Mouse (Mus musculus) adipocyte (in vitro differentiated cells): ENCODE results near the gene Fus.

Experiments used
- DNase-seq: peaks from one replicate; pipeline ENCODE4 v3.0.0-alpha.2; 2016; ENCODE audit warnings: low spot score

The Fus gene

DNA sequence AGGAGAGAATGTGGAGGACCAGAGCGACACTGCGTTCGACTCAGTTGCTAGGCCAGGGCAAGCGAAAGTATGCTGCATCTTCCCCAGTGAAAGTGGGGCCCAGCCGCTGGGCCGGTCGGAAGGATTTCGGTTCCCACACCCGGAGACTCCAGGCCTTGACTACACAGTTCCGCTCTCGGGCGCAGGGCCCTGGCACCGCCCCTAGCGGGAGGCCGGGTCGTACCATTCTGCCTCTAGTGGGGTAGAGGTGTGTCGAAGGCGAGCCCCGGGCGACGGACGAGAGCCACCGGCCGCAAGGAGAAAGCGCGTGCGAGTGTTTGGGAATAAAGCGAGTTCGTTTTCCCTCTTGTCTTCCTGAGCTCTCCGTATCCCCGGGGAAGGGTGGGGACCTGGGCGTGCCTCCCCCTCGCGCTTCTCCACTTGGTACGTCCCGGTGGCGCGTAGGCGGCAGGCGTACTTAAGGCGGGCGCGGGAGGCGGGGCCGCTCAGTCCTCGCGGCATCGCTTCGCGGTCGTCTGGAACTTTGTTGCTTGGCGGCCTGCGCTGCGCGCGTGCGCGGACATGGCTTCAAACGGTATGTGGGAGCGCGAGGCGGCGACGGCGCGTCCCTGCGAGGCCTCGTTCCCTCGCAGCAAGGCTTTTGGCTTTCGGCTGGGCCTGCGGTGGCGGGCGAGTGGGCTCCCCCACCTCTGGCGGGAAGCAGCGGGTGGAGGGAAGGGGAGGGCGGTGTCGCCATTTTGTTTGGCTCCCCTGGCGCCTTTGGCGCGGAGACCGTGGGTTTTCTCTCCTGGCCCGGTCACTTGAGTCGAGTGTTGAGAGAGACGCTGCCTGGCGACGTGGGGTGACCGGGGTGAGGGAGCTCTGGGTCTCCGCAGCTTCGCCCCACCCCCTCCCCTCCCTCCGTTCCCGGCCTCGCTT lies at the start of gene Fus:
TSS of gene Fus (plus strand) at position 454 of the 918 bp plus-strand sequence.
- peak; percentile 89 for DNase-seq

GRCm38 (mm10) chr7:127918203-127918602 lies 49.1 kb upstream of the Fus start:
- peak; percentile 34 for DNase-seq

DNA sequence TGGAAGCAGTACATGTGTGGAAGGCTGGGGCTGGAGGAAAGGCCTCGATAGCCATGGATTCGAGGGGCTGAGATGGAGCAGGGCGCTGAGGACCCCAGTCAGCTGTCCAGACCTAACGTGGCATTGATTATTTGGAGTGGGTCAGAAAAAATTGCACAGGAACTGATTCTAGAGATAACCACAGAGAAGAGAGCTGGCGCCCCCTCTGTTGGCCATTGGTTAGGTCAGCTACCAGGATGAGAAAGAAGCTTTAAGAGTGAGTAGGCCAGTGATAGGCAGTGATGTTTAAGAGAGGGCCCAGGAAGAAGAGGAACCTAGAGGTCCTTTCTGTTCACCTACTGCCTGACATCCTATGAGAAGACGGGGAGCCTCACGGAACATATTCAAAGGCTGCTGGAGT lies 48.0 kb upstream of the Fus start:
- DNase-seq: no peak

- DNase-seq: peak; percentile 23
Measured at GRCm38 (mm10) chr7:127921516-127921915, 45.7 kb upstream of the Fus start.

DNA sequence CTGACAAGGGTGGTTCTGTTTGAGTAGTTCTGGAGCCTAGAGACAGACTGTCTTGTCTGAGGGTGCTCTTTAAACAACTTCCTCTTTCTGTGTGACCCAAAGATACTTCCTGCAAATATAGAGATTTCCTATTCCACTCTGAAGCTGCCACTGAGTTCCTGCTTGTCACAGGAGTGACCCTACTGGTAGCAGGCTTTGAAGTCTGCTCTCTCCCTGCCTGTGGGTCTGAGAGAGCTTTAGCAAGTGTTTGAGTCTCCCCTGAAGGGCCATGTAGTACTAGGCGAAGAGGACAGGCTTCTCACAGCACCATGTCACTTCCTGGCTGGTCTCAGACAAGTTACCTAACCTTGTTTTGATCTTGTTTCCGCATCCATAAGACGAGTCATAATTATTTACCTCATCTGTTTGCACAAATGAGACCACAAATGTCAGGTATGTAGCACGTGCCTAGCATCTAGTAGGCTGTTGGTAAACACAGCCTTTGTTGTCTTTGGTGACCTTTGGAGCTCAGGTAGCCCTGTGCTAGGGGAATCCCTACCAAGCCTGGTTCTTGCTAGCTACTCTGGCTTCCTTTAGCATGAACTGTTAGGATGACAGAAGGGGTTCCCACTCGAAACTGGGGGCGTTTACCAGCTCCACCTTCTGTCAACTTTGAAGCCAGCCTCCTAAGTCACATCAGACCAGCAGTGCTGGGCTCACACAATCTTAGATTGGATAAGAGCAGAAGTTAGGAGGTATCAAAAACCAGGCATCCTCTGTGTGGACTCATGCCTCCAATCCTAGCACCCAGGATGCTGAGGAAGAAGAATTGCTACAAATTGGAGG lies 44.6 kb upstream of the Fus start:
- no peak for DNase-seq

DNA sequence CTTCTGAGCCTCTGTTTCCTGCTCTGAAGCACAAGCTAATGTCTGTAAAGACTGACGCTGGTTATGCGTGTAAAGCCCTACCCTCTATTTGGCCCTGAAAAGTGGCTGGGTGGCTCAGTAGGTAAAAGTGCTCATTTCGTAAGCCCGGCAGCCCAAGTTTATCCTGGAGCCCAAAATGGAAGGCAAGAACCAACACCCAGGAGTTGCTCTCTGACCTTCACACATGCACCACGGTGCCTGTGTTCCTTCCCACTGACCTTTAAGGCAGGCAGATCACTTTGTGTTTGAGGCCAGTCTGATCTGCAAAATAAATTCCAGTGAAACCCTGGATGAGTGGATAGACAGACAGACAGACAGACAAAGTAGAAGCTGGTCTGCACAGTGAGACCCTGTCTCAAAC lies 43.5 kb upstream of the Fus start:
- DNase-seq: peak; percentile 58

DNA sequence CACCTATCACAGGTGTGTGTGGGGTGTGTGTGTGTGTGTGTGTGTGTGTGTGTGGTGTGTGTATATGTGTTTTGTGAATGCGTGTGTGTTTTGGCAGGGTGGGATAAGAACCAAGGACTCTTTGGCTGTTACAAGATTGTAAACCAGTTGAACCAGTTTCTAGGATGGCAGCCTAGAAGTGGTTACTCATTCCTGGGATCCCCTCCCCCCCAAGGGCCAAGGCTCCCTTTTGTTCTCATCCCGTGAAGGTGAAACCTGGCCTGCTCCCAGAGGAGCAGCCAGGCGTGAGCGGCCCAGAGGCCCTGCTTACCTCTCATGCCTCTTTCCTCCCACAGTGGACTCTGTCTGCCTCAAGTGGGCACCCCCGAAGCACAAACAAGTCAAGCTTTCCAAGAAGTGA lies 42.0 kb upstream of the Fus start:
- no peak for DNase-seq

GRCm38 (mm10) chr7:127926066-127926465 lies 41.2 kb upstream of the Fus start:
- DNase-seq: no peak

- no peak for DNase-seq
Measured at GRCm38 (mm10) chr7:127926846-127927245, 40.4 kb upstream of the Fus start.

GRCm38 (mm10) chr7:127927726-127928125 lies 39.5 kb upstream of the Fus start:
- no peak for DNase-seq

DNA sequence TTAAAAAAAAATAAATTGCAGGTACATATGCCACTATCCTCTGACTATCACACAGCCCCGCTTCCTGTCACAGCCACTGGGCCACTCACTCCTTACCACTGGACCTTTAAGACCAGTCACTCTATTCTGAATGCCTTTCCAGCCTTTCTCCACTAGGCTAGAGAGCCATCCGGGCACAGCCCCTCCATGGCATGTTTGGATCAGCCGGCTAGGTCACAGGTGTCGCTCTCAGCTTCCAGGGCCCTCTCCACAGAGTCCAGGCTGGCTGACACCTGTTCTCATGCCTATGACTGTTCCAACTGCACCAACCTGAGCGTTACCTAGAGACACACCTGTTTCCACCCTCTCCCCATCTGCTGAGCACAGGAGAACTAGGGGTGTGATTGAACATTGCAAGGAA lies 38.7 kb upstream of the Fus start:
- DNase-seq: no peak

DNA sequence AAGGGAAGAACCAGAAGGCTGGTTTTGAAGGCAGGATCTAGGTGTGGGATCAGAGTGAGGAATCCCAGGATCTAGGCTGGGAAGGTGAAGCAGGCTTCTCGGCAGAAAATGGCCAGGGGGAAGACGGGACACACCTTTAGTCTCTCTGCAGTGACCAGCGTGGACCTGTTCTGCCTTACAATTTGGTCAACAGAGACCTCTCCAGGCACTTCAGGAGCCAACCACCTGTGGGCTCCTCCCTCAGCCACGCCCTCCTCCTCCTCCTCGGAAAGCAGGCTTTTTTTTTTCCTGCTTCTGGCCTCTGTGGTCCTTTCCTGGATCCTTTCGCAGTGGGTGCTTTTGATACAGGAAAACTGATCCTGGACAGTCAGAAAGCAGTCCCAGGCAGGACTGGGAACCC lies 37.3 kb upstream of the Fus start, which contains the start of gene Prss8:
TSS of gene Prss8 (minus strand) at position 182 of the 400 bp plus-strand sequence.
- no peak for DNase-seq

DNA sequence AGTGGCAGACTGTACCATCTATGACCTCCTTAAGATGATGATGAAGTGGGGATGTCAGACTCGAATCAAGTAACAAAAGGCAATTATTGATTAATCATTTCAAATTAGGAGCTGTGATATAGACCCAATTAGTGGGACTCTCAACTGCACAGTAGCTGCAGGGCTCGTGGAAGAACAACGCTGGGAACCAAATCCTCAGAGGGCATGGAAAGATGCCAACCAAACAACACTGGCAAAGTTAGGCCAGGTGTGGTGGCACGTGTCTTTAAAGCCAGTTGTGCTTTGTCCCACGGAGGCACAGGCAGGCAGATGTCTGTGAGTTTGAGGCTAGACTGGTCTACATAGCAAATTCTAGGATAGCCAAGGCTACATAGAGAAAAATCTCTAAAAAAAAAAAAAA lies 36.6 kb upstream of the Fus start:
- DNase-seq: no peak

DNA sequence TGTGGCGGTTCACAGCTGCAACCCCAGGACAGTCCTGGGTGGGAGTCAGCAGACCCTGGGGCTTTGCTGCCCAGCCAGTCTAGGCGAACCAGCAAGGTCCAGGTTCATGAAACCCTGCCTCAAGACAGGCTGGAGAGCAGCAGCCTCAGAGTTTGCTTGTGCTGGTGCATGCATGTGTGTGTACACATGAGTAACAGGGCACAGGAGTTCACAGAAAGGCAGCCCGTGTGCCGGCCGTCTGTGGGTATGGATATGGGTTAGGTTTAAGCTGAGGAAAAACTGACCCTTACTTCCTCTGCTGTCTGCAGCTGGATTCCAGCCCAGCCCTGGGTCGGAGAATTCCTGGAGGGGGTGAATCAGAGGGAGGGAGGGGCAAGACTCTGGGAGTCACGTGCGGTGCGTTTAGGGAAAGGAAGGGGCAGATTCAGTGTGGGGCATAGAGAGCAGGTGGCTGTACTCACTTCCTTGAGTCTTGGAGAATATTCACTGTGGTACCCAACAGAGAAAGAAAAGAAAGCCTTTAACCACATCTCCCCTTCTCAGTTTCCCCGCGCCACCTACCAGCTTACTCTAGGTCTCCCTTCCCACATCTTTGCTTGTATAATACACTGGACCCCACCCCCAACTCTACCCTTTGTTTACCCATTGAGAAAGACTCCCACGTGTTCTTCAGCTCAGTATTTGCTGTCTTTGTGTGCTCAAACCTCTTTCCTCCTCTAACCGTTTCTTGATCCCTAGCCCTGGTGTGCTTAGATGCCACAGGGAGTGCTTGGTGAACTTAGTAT lies 35.7 kb upstream of the Fus start:
- DNase-seq: peak; percentile 31

GRCm38 (mm10) chr7:127932273-127933031 lies 34.8 kb upstream of the Fus start:
- no peak for DNase-seq

GRCm38 (mm10) chr7:127934075-127934474 lies 33.2 kb upstream of the Fus start:
- DNase-seq: no peak

- peak; percentile 92 for DNase-seq
Measured at GRCm38 (mm10) chr7:127935028-127935722, 32.1 kb upstream of the Fus start.

GRCm38 (mm10) chr7:127935748-127936159 lies 31.5 kb upstream of the Fus start:
- DNase-seq: no peak

DNA sequence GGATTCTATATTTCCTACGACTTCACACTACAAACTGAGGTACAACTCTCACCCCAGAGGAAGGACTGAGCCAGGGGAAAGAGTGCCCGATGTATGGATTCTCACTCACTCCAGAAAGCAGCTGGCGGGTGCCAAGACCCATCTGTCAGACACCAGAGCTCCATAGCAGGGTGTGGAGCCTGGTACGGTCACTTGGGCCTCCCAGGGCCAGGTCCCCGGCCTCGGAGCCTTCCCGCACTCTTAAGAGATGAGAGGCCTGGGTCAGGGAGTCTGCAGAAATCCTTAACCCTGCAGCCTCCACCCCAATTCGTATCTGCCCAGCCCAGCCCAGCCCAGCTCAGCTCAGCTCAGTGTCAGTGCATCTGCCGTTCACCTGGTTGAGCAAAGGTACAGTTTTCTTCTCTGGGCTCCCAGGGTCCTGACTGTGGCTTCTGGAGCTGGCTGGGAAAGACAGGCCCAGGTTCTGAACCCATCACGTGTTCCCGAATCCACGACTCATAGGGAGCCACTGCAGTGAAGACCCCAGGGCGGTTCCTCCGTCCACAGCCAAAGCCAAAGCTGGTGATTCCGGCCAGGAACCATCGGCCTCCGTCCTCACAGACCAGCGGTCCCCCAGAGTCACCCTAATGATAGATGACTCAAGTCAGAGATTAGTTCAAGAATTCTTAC lies 30.9 kb upstream of the Fus start:
- DNase-seq: no peak

DNA sequence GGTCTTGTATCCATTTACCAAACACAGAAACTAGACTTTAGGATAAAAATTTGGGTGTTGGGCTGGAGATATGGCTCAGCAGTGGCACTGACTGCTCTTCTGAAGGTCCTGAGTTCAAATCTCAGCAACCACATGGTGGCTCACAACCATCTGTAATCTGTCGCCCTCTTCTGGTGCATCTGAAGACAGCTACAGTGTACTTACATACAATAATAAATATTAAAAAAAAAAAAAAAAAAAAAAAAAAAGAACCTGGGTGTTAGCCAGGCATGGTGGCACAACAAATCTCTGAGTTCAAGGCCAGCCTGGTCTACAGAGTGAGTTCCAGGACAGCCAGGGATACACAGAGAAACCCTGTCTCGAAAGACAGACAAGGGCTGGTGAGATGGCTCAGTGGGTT lies 25.2 kb upstream of the Fus start:
- peak; percentile 42 for DNase-seq
